Mouse (Mus musculus): ENCODE results near the gene Ncoa6.

Gene Ncoa6

DNA sequence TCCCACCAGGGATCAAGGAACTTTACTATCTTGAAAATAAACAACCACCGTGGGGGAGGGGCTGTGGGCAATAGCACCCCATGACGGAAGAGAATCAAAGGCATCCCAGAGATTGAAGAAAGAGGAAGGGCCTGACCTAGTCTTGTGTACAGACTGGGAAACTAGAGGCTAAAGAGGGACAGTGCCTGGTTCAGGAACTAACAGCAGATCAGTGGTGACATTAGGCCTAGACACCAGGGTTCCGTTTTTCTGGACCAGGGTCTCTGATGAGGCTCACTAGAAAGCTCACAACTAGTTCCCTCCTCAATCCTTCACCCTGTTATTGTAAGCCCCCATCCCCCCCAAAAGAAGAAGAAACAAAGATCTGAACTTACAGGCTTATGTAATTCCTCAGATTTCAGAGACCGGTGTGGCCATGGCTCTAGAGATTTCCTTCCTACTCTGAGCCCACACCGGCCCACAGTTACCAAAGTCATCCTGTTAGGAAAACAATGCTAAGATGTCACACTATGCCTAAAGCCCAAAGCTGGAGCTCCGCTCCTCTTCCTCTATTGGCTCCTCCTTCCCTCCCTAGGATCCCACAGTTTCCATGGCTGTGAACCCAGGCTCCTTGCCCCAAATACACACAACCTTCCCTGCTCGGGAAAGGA is 105.9 kb downstream of the Ncoa6 start:
- no peak for DNase-seq (ENCODE audit: low spot score)

GRCm38 (mm10) chr2:155357686-155358399 is 115.9 kb downstream of the Ncoa6 start:
- no peak for DNase-seq (ENCODE audit: low spot score)

DNA sequence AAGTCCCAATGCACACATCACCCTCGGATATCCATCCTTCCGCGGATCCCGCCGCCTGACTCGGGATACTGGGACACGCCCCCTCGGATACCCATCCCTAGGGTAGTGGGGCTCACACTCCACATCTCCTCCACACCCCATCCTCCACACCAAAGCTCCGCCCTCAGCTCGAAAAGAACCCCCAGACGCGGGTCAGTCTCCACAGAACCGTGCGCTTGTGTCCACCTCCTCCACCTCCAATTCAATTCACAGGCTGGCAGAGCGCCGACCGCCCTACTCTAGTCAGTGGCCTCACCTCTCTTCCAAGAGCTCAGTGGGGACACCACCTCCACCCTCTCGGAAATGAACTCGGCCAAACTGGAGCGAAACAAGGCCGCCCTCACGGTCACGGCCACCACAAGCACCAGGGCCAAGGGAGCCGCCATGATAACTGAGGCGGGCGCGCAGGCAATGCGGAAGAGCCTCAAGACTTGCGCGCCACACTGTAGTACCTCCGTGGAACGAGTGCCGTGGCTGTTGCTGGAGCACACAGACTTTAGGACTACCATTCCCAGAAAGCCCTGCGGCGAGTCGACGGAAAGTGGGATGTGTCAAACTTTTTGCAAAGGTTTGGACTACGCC is 116.6 kb downstream of the Ncoa6 start, which contains the start of gene Pigu:
Pigu (minus strand) TSS at position 460 of the 621 bp plus-strand sequence.
- DNase-seq (ENCODE audit: low spot score) = peak; percentile 92

- no peak for DNase-seq (ENCODE audit: low spot score)
These were observed 119.3 kb downstream of the Ncoa6 start for GRCm38 (mm10) chr2:155354402-155354801.

- no peak for DNase-seq (ENCODE audit: low spot score)
These were observed 127.0 kb downstream of the Ncoa6 start for GRCm38 (mm10) chr2:155346670-155347069.

Data from ovary, adult 18-20 months (tissue).